Mouse (Mus musculus) hindbrain, embryonic 13.5 days (tissue): ENCODE data around the gene Myo1f. TPM values are rescaled to one million over a fixed set of nuclear protein-coding genes. Genes with fewer than 3 reads are reported as not detected.

ENCODE experiments used
- ATAC-seq: fragments of 200-750 bp; cut with Nextera tagmentation; 2 replicates; pipeline ENCODE4 v1.8.0; 2017; ENCODE audit warnings: moderate TSS enrichment; ENCODE audit not compliant: low FRiP score
- H3K27ac ChIP-seq: fragments of 300-500 bp; sonication (generic); 2 replicates; pipeline ENCODE4 v1.5.1; 2015; ENCODE audit warnings: inconsistent platforms, mild to moderate bottlenecking, moderate library complexity
- H3K27me3 ChIP-seq: fragments of 300-500 bp; sonication (generic); 2 replicates; pipeline ENCODE4 v1.6.1; 2015; ENCODE audit warnings: mild to moderate bottlenecking, inconsistent platforms
- H3K36me3 ChIP-seq: fragments of 300-500 bp; sonication (generic); 2 replicates; pipeline ENCODE4 v1.6.1; 2015; ENCODE audit warnings: mild to moderate bottlenecking, inconsistent platforms
- H3K4me1 ChIP-seq: fragments of 300-500 bp; sonication (generic); replicated peaks from 2 replicates; pipeline ENCODE4 v1.6.1; 2015; ENCODE audit warnings: inconsistent platforms
- H3K4me2 ChIP-seq: fragments of 300-500 bp; sonication (generic); 2 replicates; pipeline ENCODE4 v1.6.1; 2015; ENCODE audit warnings: inconsistent platforms, mild to moderate bottlenecking, moderate library complexity
- H3K4me3 ChIP-seq: fragments of 300-500 bp; sonication (generic); 2 replicates; pipeline ENCODE4 v1.5.1; 2015; ENCODE audit warnings: mild to moderate bottlenecking, inconsistent platforms
- H3K9ac ChIP-seq: fragments of 300-500 bp; sonication (generic); 2 replicates; pipeline ENCODE4 v1.6.1; 2015; ENCODE audit warnings: mild to moderate bottlenecking, inconsistent platforms
- H3K9me3 ChIP-seq: fragments of 300-500 bp; sonication (generic); 2 replicates; pipeline ENCODE4 v1.6.1; 2016; ENCODE audit warnings: inconsistent platforms
- WGBS: fragments of 180-500 bp; shearing (Covaris S2); methylation state at CpG from one replicate; pipeline ENCODE4 v1.1.7; 2015; 5-methylcytosine and 5-hydroxymethylcytosine counted together
- polyA plus RNA-seq: library from polyadenylated mRNA; unstranded; fragments of >200 nt; fragmentation: Nextera tagmentation; extraction: Ambion mirVana; gene quantifications from 2 replicates; pipeline ENCODE4 v1.2.1, GENCODE M21; 2015

Myo1f gene
- polyA plus RNA-seq, 1 experiment from 2014 or later, result 2.4 TPM

- Histone ChIP-seq H3K27me3 (no peaks in the 10 kb centered on the region), H3K4me3 (no peak overlapping the region), H3K36me3 (peaks cover 40% of the 10 kb centered on the region), H3K4me1 (peaks cover 34% of the 10 kb centered on the region), H3K27ac (peak overlapping the region; percentile 5; the same call in 1 of the 2 replicates), H3K9me3 (no peaks in the 10 kb centered on the region), H3K9ac (no peak overlapping the region), H3K4me2 (no peak overlapping the region)
- 82% methylated on average over 5 of the region's 5 CpGs for WGBS
- no peak for ATAC-seq
Measured at GRCm38 (mm10) chr17:33631796-33632195, 76.3 kb downstream of the Myo1f start.

- no peak for ATAC-seq
- 91% methylated on average over 2 of the region's 2 CpGs for WGBS
- no peaks in the 10 kb centered on the region for H3K9me3 ChIP-seq
- H3K36me3 ChIP-seq, result peaks cover 48% of the 10 kb centered on the region
- H3K27me3 ChIP-seq, result no peaks in the 10 kb centered on the region
- H3K9ac ChIP-seq, result no peak overlapping the region
- H3K4me1 ChIP-seq, result peaks cover under 1% of the 10 kb centered on the region; the same call in 1 of the 2 replicates
- H3K4me2 ChIP-seq, result no peak overlapping the region
- no peak overlapping the region for H3K4me3 ChIP-seq
- H3K27ac ChIP-seq, result no peak overlapping the region
Measured at GRCm38 (mm10) chr17:33637038-33637437, 81.5 kb downstream of the Myo1f start.

- H3K4me3 ChIP-seq, result no peak within 1 kb of the TSS
- H3K27ac ChIP-seq, result no peak within 1 kb of the TSS
- no peaks in the 10 kb centered on the region for H3K27me3 ChIP-seq
- H3K9me3 ChIP-seq, result no peaks in the 10 kb centered on the region
- no peak for ATAC-seq
- 88% methylated on average over 3 of the region's 4 CpGs for WGBS
- H3K36me3 ChIP-seq, result peaks cover 49% of the 10 kb centered on the region
- no peak within 1 kb of the TSS for H3K9ac ChIP-seq
- H3K4me1 ChIP-seq, result no peaks in the 10 kb centered on the region
- no peak within 1 kb of the TSS for H3K4me2 ChIP-seq
Measured at GRCm38 (mm10) chr17:33637516-33638276, 82.2 kb downstream of the Myo1f start, which contains the start of gene Pram1. TSS of gene Pram1 (plus strand) at chr17:33638056.

GRCm38 (mm10) chr17:33639743-33640142 lies 84.2 kb downstream of the Myo1f start:
- Histone ChIP-seq H3K9ac (no peak overlapping the region), H3K9me3 (no peaks in the 10 kb centered on the region), H3K4me1 (no peaks in the 10 kb centered on the region), H3K27me3 (no peaks in the 10 kb centered on the region), H3K36me3 (peaks cover 60% of the 10 kb centered on the region), H3K4me3 (no peak overlapping the region), H3K4me2 (no peak overlapping the region), H3K27ac (no peak overlapping the region)
- ATAC-seq, result no peak
- WGBS, result 70% methylated on average over 6 of the region's 6 CpGs

GRCm38 (mm10) chr17:33644068-33644467 lies 88.6 kb downstream of the Myo1f start:
- H3K4me3 ChIP-seq, result no peak overlapping the region
- no peak overlapping the region for H3K27ac ChIP-seq
- no peaks in the 10 kb centered on the region for H3K27me3 ChIP-seq
- 95% methylated on average over 4 of the region's 4 CpGs for WGBS
- no peak overlapping the region for H3K9ac ChIP-seq
- no peaks in the 10 kb centered on the region for H3K9me3 ChIP-seq
- H3K36me3 ChIP-seq, result peaks cover 77% of the 10 kb centered on the region
- no peaks in the 10 kb centered on the region for H3K4me1 ChIP-seq
- no peak overlapping the region for H3K4me2 ChIP-seq
- ATAC-seq, result no peak

GRCm38 (mm10) chr17:33645073-33645472 lies 89.6 kb downstream of the Myo1f start:
- WGBS, result 95% methylated on average over 8 of the region's 8 CpGs
- no peak for ATAC-seq
- no peak overlapping the region for H3K9ac ChIP-seq
- no peaks in the 10 kb centered on the region for H3K9me3 ChIP-seq
- no peak overlapping the region for H3K4me2 ChIP-seq
- H3K36me3 ChIP-seq, result peaks cover 83% of the 10 kb centered on the region
- H3K27ac ChIP-seq, result no peak overlapping the region
- H3K4me1 ChIP-seq, result no peaks in the 10 kb centered on the region
- no peak overlapping the region for H3K4me3 ChIP-seq
- no peaks in the 10 kb centered on the region for H3K27me3 ChIP-seq

GRCm38 (mm10) chr17:33649781-33650475 lies 94.4 kb downstream of the Myo1f start:
- H3K27ac ChIP-seq, result no peak overlapping the region
- WGBS, result 98% methylated on average over 34 of the region's 34 CpGs
- no peak overlapping the region for H3K4me3 ChIP-seq
- H3K36me3 ChIP-seq, result peaks cover 93% of the 10 kb centered on the region
- no peak overlapping the region for H3K4me2 ChIP-seq
- no peaks in the 10 kb centered on the region for H3K4me1 ChIP-seq
- H3K27me3 ChIP-seq, result no peaks in the 10 kb centered on the region
- H3K9me3 ChIP-seq, result no peaks in the 10 kb centered on the region
- ATAC-seq, result no peak
- H3K9ac ChIP-seq, result no peak overlapping the region

Other genes with a start within 250 kb of the Myo1f start
- gene Zfp81, start 196.8 kb upstream of the Myo1f start, polyA plus RNA-seq, result 14.2 and 15.6 TPM in 2 replicates
- gene Zfp101, start 161.1 kb upstream of the Myo1f start, polyA plus RNA-seq, result 15.7 and 17.0 TPM in 2 replicates
- not detected in 2 replicates for gene Actl9, start 122.8 kb upstream of the Myo1f start, polyA plus RNA-seq
- 48.0 and 48.3 TPM in 2 replicates for gene Adamts10, start 31.5 kb upstream of the Myo1f start, polyA plus RNA-seq
- 68.9 and 70.0 TPM in 2 replicates for gene Zfp414, start 73.4 kb downstream of the Myo1f start, polyA plus RNA-seq
- gene Pram1, start 82.3 kb downstream of the Myo1f start, polyA plus RNA-seq, result 0.49 and 0.83 TPM in 2 replicates
- gene Hnrnpm, start 131.2 kb downstream of the Myo1f start, polyA plus RNA-seq, result 241 and 245 TPM in 2 replicates
- 68.4 and 69.1 TPM in 2 replicates for gene March2, start 163.0 kb downstream of the Myo1f start, polyA plus RNA-seq
- 494 and 549 TPM in 2 replicates for gene Rab11b, start 204.8 kb downstream of the Myo1f start, polyA plus RNA-seq
- gene Angptl4, start 226.1 kb downstream of the Myo1f start, polyA plus RNA-seq, result 23.5 and 24.7 TPM in 2 replicates